ENCODE assay signal across 25 mouse cellular contexts in genomic region chr4:56949494-56949893, GRCm38 (mm10). TPM values are rescaled to one million over a fixed set of nuclear protein-coding genes. Genes with fewer than 3 reads are reported as not detected.
DNase-seq lines count a peak whose midpoint lies in the region; ATAC-seq and TF ChIP-seq lines count a peak whose summit lies in the region.
"Had no signal": no experiment of that assay in that cellular context is flagged by ENCODE, and none has a peak within 500 bp of the region (broad histone marks: within the 10 kb centered on the region; RNA-seq: fewer than 3 reads in every experiment).

No protein-coding gene starts in this region.

- intact Hi-C loops in left cerebral cortex, adult 2 months (cut with DNase I), result no loop called here

- no peak for TF ChIP-seq CTCF in left cerebral cortex, adult 2 months (IDR thresholded peaks at IDR 0.05)

- H3K4me3 ChIP-seq in heart, embryonic 16.5 days (ENCODE audit: low read length), result no peak overlapping the region
- H3K4me3 ChIP-seq in heart, embryonic 10.5 days, result no peak overlapping the region
- no peak overlapping the region for H3K4me3 ChIP-seq in left cerebral cortex, adult 2 months
- H3K4me3 ChIP-seq: embryonic facial prominence, embryonic 15.5 days; forebrain, embryonic 10.5 days; heart, embryonic 12.5 days; midbrain, embryonic 12.5 days; neural tube, embryonic 15.5 days had no signal

- H3K9me3 ChIP-seq in heart, embryonic 16.5 days (replicated peaks; ENCODE audit: control insufficient read depth, low read length), result no peaks in the 10 kb centered on the region
- no peaks in the 10 kb centered on the region for H3K9me3 ChIP-seq in heart, embryonic 10.5 days
- H3K9me3 ChIP-seq: embryonic facial prominence, embryonic 15.5 days; forebrain, embryonic 10.5 days; G1E; heart, embryonic 12.5 days; midbrain, embryonic 12.5 days; neural tube, embryonic 15.5 days had no signal

- no peak overlapping the region for H3K9ac ChIP-seq in heart, embryonic 16.5 days (ENCODE audit: low read length)
- H3K9ac ChIP-seq: embryonic facial prominence, embryonic 15.5 days; heart, embryonic 12.5 days; lung, embryonic 14.5 days; midbrain, embryonic 12.5 days; neural tube, embryonic 15.5 days had no signal

- WGBS in heart, embryonic 16.5 days, result 63% methylated on average over 6 of the region's 6 CpGs
- 72% methylated on average over 6 of the region's 6 CpGs for WGBS in heart, embryonic 10.5 days

- ATAC-seq in heart, embryonic 16.5 days (replicated peaks; ENCODE audit: extremely low read depth, insufficient read depth, low FRiP score), result no peak
- ATAC-seq: hindbrain, postnatal 0 days had no signal

- H3K4me2 ChIP-seq in heart, embryonic 16.5 days (ENCODE audit: low read depth, low read length), result no peak overlapping the region
- H3K4me2 ChIP-seq: embryonic facial prominence, embryonic 15.5 days; heart, embryonic 12.5 days; liver, embryonic 11.5 days; lung, embryonic 14.5 days; midbrain, embryonic 12.5 days; neural tube, embryonic 15.5 days had no signal

- H3K36me3 ChIP-seq in heart, embryonic 16.5 days (ENCODE audit: control insufficient read depth, insufficient read depth), result no peaks in the 10 kb centered on the region
- H3K36me3 ChIP-seq in heart, embryonic 10.5 days, result no peaks in the 10 kb centered on the region
- H3K36me3 ChIP-seq: embryonic facial prominence, embryonic 15.5 days; forebrain, embryonic 10.5 days; heart, embryonic 12.5 days; midbrain, embryonic 12.5 days; neural tube, embryonic 15.5 days had no signal

- H3K27ac ChIP-seq in heart, embryonic 16.5 days (ENCODE audit: low read length), result peak overlapping the region; percentile 18; the same call in 1 of the 2 replicates
- H3K27ac ChIP-seq in heart, embryonic 10.5 days, result no peak overlapping the region
- H3K27ac ChIP-seq in left cerebral cortex, adult 2 months, result no peak overlapping the region
- H3K27ac ChIP-seq: embryonic facial prominence, embryonic 15.5 days; forebrain, embryonic 10.5 days; hindbrain, postnatal 0 days; macrophage; midbrain, embryonic 12.5 days; neural tube, embryonic 15.5 days had no signal

- peaks cover 15% of the 10 kb centered on the region for H3K4me1 ChIP-seq in heart, embryonic 16.5 days (ENCODE audit: control insufficient read depth, insufficient read depth, low read length)
- H3K4me1 ChIP-seq in heart, embryonic 10.5 days, result peaks cover 13% of the 10 kb centered on the region

- no peaks in the 10 kb centered on the region for H3K27me3 ChIP-seq in heart, embryonic 16.5 days (ENCODE audit: control insufficient read depth, insufficient read depth, low read length)
- H3K27me3 ChIP-seq in heart, embryonic 10.5 days (ENCODE audit: insufficient read depth, poor library complexity, severe bottlenecking), result no peaks in the 10 kb centered on the region
- H3K27me3 ChIP-seq: embryonic facial prominence, embryonic 15.5 days; heart, embryonic 12.5 days; midbrain, embryonic 12.5 days; neural tube, embryonic 15.5 days had no signal

- DNase-seq in heart, embryonic 10.5 days (ENCODE audit: low spot score), result no peak
- DNase-seq in B cell, adult 2 months, result peak; percentile 22 to 25
- peak; percentile 61 for DNase-seq in ZHBTc4 (ENCODE audit: low read depth, low spot score)
- DNase-seq in thymus, postnatal 0 days (ENCODE audit: low spot score), result peak; percentile 35
- no peak for DNase-seq in left cerebral cortex, adult 2 months (ENCODE audit: extremely low spot score in 1 of 2, low spot score in 2 of 2)
- no peak for DNase-seq in c-Kit-positive CD71-positive TER-119-positive erythroid progenitor cells, embryonic 14.5 days (ENCODE audit: low spot score)
- DNase-seq: adrenal gland, postnatal 10 days; cerebellum, postnatal 10 days; embryo, embryonic 11 days; gastrocnemius, postnatal 36 days; layer of hippocampus, postnatal 36 days; left cerebral cortex, postnatal 4 days; lung, embryonic 14.5 days; right cerebral cortex, postnatal 25 days had no signal

RNA-seq across cellular contexts. Expression of gene Tmem245, which starts 2.3 kb away (rescaled TPM):
- polyA plus RNA-seq in heart, embryonic 16.5 days (2015; fragmentation: Nextera tagmentation; extraction: Ambion mirVana), result 17.3 and 23.4 TPM in 2 replicates
- 14.0 and 23.1 TPM in 2 replicates for polyA plus RNA-seq in heart, embryonic 10.5 days (2016; fragmentation: Nextera tagmentation; extraction: Ambion mirVana)
- polyA plus RNA-seq in thymus, postnatal 0 days (2015; fragmentation: Nextera tagmentation; extraction: Ambion mirVana), result 4.0 and 6.0 TPM in 2 replicates
- total RNA-seq in left cerebral cortex, adult 2 months (2021), result 10 to 100 TPM; 41.7 to 42.2 TPM

RNA-seq across cellular contexts. Expression of gene Frrs1l, which starts 40.7 kb away (rescaled TPM):
- 0.14 and 0.36 TPM in 2 replicates for polyA plus RNA-seq in heart, embryonic 16.5 days (2015; fragmentation: Nextera tagmentation; extraction: Ambion mirVana)
- polyA plus RNA-seq in heart, embryonic 10.5 days (2016; fragmentation: Nextera tagmentation; extraction: Ambion mirVana), result 0.11 and 0.17 TPM in 2 replicates
- polyA plus RNA-seq in thymus, postnatal 0 days (2015; fragmentation: Nextera tagmentation; extraction: Ambion mirVana), result 0.04 TPM in 1 of 2 replicates, not detected in the other
- total RNA-seq in left cerebral cortex, adult 2 months (2021), result 100 to 1,000 TPM; 204 to 212 TPM
- total RNA-seq: gastrocnemius, postnatal 36 days; hematopoietic stem cell, adult 5-6 weeks had no signal
- polyA plus RNA-seq: G1E, macrophage had no signal

Comparison
In these comparisons a context has a peak if more than half of its experiments do, and no peak if none do; other contexts are left out.
1. DNase-seq: peak in B cell, adult 2 months (2 of 2), ZHBTc4 (single experiment) and thymus, postnatal 0 days (single experiment); none in heart, embryonic 10.5 days (single experiment), left cerebral cortex, adult 2 months (0 of 2) and c-Kit-positive CD71-positive TER-119-positive erythroid progenitor cells, embryonic 14.5 days (single experiment).